Mouse (Mus musculus): ENCODE data around the gene Cntrob. TPM values are rescaled to one million over a fixed set of nuclear protein-coding genes. Genes with fewer than 3 reads are reported as not detected.

The Cntrob gene
- polyA plus RNA-seq, 1 experiment from 2014 or later: 16.6 TPM

GRCm38 (mm10) chr11:69305291-69305690, 18.3 kb downstream of the Cntrob start:
- ATAC-seq (ENCODE audit: insufficient read depth) (no peak), DNase-seq (no peak)
- no peaks in the 10 kb centered on the region for H3K27me3 ChIP-seq (ENCODE audit: insufficient read depth, low read length)
- H3K4me1 ChIP-seq (ENCODE audit: insufficient read depth): no peaks in the 10 kb centered on the region
- no peak for TF ChIP-seq CTCF (IDR thresholded peaks at IDR 0.05; ENCODE audit: low read depth)
- H3K27ac ChIP-seq (ENCODE audit: low read depth): no peak overlapping the region
- peaks cover 87% of the 10 kb centered on the region for H3K36me3 ChIP-seq (ENCODE audit: insufficient read depth)
- H3K4me2 ChIP-seq: no peak overlapping the region
- H3K9me3 ChIP-seq (ENCODE audit: low read depth, low read length): no peaks in the 10 kb centered on the region
- WGBS: 90% methylated on average over 9 of the region's 9 CpGs
- no peak overlapping the region for H3K4me3 ChIP-seq (ENCODE audit: low read depth, low read length)
- H3K9ac ChIP-seq: no peak overlapping the region

DNA sequence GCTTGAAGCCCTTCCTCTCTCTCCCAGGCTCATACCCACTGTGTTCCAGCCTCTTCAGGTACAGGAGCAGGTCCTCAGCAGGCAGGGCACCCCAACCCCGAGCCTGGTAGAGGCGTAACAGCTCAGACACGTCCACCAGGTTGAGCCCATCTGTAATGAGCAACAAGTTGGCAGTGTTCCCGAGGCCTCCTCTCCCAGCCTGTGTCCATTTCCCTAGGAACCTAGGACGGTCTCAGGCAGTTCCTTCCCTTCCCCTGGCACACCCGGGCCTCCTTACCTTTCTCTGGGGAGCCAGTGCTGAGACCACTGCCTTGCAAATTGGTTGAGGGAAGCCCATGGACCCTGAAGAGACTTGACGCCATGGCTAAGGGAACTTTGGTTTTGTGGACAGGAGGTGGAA, 20.8 kb downstream of the Cntrob start:
- no peak overlapping the region for H3K4me3 ChIP-seq (ENCODE audit: low read depth, low read length)
- no peak for TF ChIP-seq CTCF (IDR thresholded peaks at IDR 0.05; ENCODE audit: low read depth)
- no peaks in the 10 kb centered on the region for H3K27me3 ChIP-seq (ENCODE audit: insufficient read depth, low read length)
- H3K27ac ChIP-seq (ENCODE audit: low read depth): no peak overlapping the region
- ATAC-seq (ENCODE audit: insufficient read depth) (no peak), DNase-seq (no peak)
- no peaks in the 10 kb centered on the region for H3K9me3 ChIP-seq (ENCODE audit: low read depth, low read length)
- WGBS: 82% methylated on average over 7 of the region's 7 CpGs
- peaks cover 71% of the 10 kb centered on the region for H3K36me3 ChIP-seq (ENCODE audit: insufficient read depth)
- no peaks in the 10 kb centered on the region for H3K4me1 ChIP-seq (ENCODE audit: insufficient read depth)
- H3K9ac ChIP-seq: no peak overlapping the region
- no peak overlapping the region for H3K4me2 ChIP-seq

GRCm38 (mm10) chr11:69298231-69298630, 25.3 kb downstream of the Cntrob start:
- H3K4me2 ChIP-seq: no peak overlapping the region
- ATAC-seq (ENCODE audit: insufficient read depth) (no peak), DNase-seq (no peak)
- H3K4me1 ChIP-seq (ENCODE audit: insufficient read depth): no peaks in the 10 kb centered on the region
- peaks cover 35% of the 10 kb centered on the region for H3K36me3 ChIP-seq (ENCODE audit: insufficient read depth)
- no peak overlapping the region for H3K4me3 ChIP-seq (ENCODE audit: low read depth, low read length)
- H3K9ac ChIP-seq: no peak overlapping the region
- H3K27ac ChIP-seq (ENCODE audit: low read depth): no peak overlapping the region
- no peaks in the 10 kb centered on the region for H3K9me3 ChIP-seq (ENCODE audit: low read depth, low read length)
- no peak for TF ChIP-seq CTCF (IDR thresholded peaks at IDR 0.05; ENCODE audit: low read depth)
- 72% methylated on average over 7 of the region's 7 CpGs for WGBS
- no peaks in the 10 kb centered on the region for H3K27me3 ChIP-seq (ENCODE audit: insufficient read depth, low read length)

DNA sequence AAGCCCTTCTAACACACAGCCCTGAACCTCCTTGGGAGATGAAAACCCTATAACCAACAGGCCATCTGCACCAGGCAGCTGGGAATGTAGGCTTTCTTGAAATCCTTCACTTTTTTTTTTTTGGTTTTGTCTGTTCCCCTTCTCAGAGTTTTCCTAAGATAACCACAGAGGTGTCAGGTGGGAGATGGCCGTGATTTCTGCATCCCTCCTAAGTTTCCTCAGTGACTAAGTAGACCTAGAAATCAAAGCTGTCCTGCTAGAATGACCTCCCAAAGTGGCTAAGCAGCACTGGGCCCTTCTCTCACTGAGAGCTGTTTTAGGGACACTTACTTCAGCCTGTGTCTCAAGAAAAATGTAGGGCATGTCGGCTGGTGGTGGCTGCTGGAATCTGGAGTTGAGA, 25.8 kb downstream of the Cntrob start:
- no peaks in the 10 kb centered on the region for H3K27me3 ChIP-seq (ENCODE audit: insufficient read depth, low read length)
- H3K4me1 ChIP-seq (ENCODE audit: insufficient read depth): no peaks in the 10 kb centered on the region
- no peak for DNase-seq
- no peak for TF ChIP-seq CTCF (IDR thresholded peaks at IDR 0.05; ENCODE audit: low read depth)
- no peak overlapping the region for H3K4me3 ChIP-seq (ENCODE audit: low read depth, low read length)
- H3K36me3 ChIP-seq (ENCODE audit: insufficient read depth): peaks cover 31% of the 10 kb centered on the region
- 78% methylated on average over 2 of the region's 2 CpGs for WGBS
- H3K9ac ChIP-seq: no peak overlapping the region
- no peak overlapping the region for H3K4me2 ChIP-seq
- no peaks in the 10 kb centered on the region for H3K9me3 ChIP-seq (ENCODE audit: low read depth, low read length)
- no peak for ATAC-seq (ENCODE audit: insufficient read depth)
- no peak overlapping the region for H3K27ac ChIP-seq (ENCODE audit: low read depth)

GRCm38 (mm10) chr11:69295286-69295685, 28.3 kb downstream of the Cntrob start:
- Histone ChIP-seq H3K4me3 (ENCODE audit: low read depth, low read length) (no peak overlapping the region), H3K9me3 (ENCODE audit: low read depth, low read length) (no peaks in the 10 kb centered on the region), H3K36me3 (ENCODE audit: insufficient read depth) (peaks cover 17% of the 10 kb centered on the region; the same call in 1 of the 2 replicates), H3K27ac (ENCODE audit: low read depth) (no peak overlapping the region), H3K4me2 (no peak overlapping the region), H3K4me1 (ENCODE audit: insufficient read depth) (no peaks in the 10 kb centered on the region), H3K27me3 (ENCODE audit: insufficient read depth, low read length) (no peaks in the 10 kb centered on the region), H3K9ac (no peak overlapping the region)
- DNase-seq (no peak), ATAC-seq (ENCODE audit: insufficient read depth) (no peak)
- whole genome bisulfite sequencing: 84% methylated on average over 3 of the region's 3 CpGs
- no peak for TF ChIP-seq CTCF (IDR thresholded peaks at IDR 0.05; ENCODE audit: low read depth)

DNA sequence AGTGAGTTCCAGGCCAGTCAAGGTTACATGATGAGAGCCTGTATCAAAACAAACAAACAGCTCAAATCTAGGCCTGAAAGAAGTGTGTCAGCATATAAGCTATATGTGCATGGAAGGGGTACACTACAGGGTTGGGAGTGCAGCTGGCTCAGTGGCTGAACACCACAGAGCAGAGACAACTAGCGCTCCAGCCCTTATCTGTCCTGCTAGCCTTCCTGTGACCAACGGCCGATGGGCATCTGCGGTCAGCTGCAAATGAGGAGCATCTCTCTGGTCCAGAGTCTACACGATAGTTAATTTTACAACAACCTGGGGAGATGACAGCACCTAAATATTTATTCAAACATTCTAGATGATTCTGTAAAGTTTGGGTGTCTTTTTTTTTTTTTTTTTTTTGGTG, 32.5 kb downstream of the Cntrob start:
- ATAC-seq (ENCODE audit: insufficient read depth): no peak
- TF ChIP-seq CTCF (IDR thresholded peaks at IDR 0.05; ENCODE audit: low read depth): no peak
- H3K4me1 ChIP-seq (ENCODE audit: insufficient read depth): no peaks in the 10 kb centered on the region
- no peak overlapping the region for H3K9ac ChIP-seq
- WGBS: 83% methylated on average over 5 of the region's 5 CpGs
- no peak overlapping the region for H3K4me2 ChIP-seq
- no peaks in the 10 kb centered on the region for H3K9me3 ChIP-seq (ENCODE audit: low read depth, low read length)
- no peaks in the 10 kb centered on the region for H3K36me3 ChIP-seq (ENCODE audit: insufficient read depth)
- H3K4me3 ChIP-seq (ENCODE audit: low read depth, low read length): no peak overlapping the region
- no peaks in the 10 kb centered on the region for H3K27me3 ChIP-seq (ENCODE audit: insufficient read depth, low read length)
- H3K27ac ChIP-seq (ENCODE audit: low read depth): no peak overlapping the region
- no peak for DNase-seq

- no peak overlapping the region for H3K9ac ChIP-seq
- ATAC-seq (ENCODE audit: insufficient read depth): no peak
Measured at GRCm38 (mm10) chr11:69277267-69277666, 46.3 kb downstream of the Cntrob start.

DNA sequence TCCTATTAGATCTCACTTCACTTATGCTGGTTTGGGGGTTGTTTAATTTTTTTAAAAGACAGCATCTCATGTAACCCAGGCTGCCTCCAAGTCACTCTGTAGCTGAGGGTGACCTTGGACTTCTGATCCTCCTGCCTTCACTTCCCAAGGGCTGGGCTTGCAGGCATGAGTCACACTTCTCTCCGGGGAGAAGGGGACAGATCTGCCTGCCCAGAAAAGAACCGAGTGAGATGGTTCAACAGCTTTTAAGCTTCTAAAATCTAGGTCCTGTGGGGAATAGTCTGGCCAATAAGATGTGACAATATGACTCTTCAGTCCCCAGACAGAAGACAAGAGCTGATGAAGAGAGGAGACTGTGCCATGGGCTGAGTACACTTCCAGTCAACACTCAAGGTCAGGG, 47.5 kb downstream of the Cntrob start:
- DNase-seq: no peak
- no peak overlapping the region for H3K4me3 ChIP-seq (ENCODE audit: low read depth, low read length)
- WGBS: 55% methylated on average over 2 of the region's 2 CpGs
- no peak for TF ChIP-seq CTCF (IDR thresholded peaks at IDR 0.05; ENCODE audit: low read depth)
- H3K4me2 ChIP-seq: no peak overlapping the region
- H3K36me3 ChIP-seq (ENCODE audit: insufficient read depth): no peaks in the 10 kb centered on the region
- peaks cover 4% of the 10 kb centered on the region; the same call in 1 of the 2 replicates for H3K27me3 ChIP-seq (ENCODE audit: insufficient read depth, low read length)
- H3K9ac ChIP-seq: no peak overlapping the region
- H3K9me3 ChIP-seq (ENCODE audit: low read depth, low read length): no peaks in the 10 kb centered on the region
- H3K4me1 ChIP-seq (ENCODE audit: insufficient read depth): no peaks in the 10 kb centered on the region
- H3K27ac ChIP-seq (ENCODE audit: low read depth): no peak overlapping the region
- no peak for ATAC-seq (ENCODE audit: insufficient read depth)

More at GRCm38 (mm10) chr11:69277267-69277666, 46.3 kb downstream of the Cntrob start:
- Histone ChIP-seq H3K36me3 (ENCODE audit: insufficient read depth) (no peaks in the 10 kb centered on the region), H3K27ac (ENCODE audit: low read depth) (no peak overlapping the region), H3K4me2 (no peak overlapping the region), H3K9me3 (ENCODE audit: low read depth, low read length) (no peaks in the 10 kb centered on the region), H3K4me3 (ENCODE audit: low read depth, low read length) (no peak overlapping the region), H3K27me3 (ENCODE audit: insufficient read depth, low read length) (no peaks in the 10 kb centered on the region), H3K4me1 (ENCODE audit: insufficient read depth) (no peaks in the 10 kb centered on the region)
- no peak for TF ChIP-seq CTCF (IDR thresholded peaks at IDR 0.05; ENCODE audit: low read depth)
- DNase-seq: no peak
- 62% methylated on average over 5 of the region's 5 CpGs for WGBS

Data from lung, embryonic 14.5 days (tissue).